Mouse (Mus musculus): ENCODE results near the gene Prss2.

- TF ChIP-seq POLR2AphosphoS5 (IDR thresholded peaks at IDR 0.05; ENCODE audit: insufficient replicate concordance, low read depth, low read length) (no peak), GATA1 (IDR thresholded peaks at IDR 0.05; ENCODE audit: borderline replicate concordance, low read length) (no peak), CTCF (IDR thresholded peaks at IDR 0.05; ENCODE audit: low read depth, low read length) (no peak), GATA2 (IDR thresholded peaks at IDR 0.05; ENCODE audit: borderline replicate concordance, low read depth, low read length) (no peak)
Measured at GRCm38 (mm10) chr6:41499374-41499773, 22.2 kb upstream of the Prss2 start.

Data from G1E (cell line).